Mouse (Mus musculus) adrenal gland, adult 2 months (tissue): ENCODE measurements around the gene Sphk2. TPM values are rescaled to one million over a fixed set of nuclear protein-coding genes. Genes with fewer than 3 reads are reported as not detected.

Source experiments
- DNase-seq: peaks from one replicate; pipeline ENCODE4 v3.0.0; 2021
- polyA plus RNA-seq: library from polyadenylated mRNA; depleted of rRNA; stranded (reverse); fragments of >200 nt; gene quantifications from 2 replicates; pipeline ENCODE4 v1.2.3, GENCODE M21; 2012
- total RNA-seq, 2 experiments: library from RNA; stranded (reverse); gene quantifications; 2 replicates each; pipeline ENCODE4 v1.2.3; 2021

The Sphk2 gene
- total and polyA plus RNA-seq, 3 experiments: 38.9 to 90.9 (median 39.5) TPM

DNA sequence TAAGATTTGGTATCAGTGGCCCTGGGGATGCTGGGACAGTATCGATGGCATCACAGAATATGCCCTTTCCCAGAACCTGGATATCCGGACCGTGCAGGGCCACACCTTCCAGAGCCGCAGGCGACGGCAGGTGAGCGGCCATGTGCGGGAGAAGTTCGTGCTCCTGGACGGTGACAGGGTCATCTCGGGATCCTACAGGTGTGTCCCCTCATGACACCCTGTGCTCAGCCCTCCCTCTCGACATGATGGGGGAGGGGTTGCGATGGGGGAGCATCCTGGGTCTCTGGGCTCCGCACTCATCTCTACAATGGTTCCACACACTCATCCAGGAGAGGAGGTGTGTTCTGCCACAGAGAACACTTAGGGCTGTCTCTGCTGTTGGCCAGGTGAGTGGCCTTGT is 6.0 kb upstream of the Sphk2 start:
- no peak for DNase-seq

DNA sequence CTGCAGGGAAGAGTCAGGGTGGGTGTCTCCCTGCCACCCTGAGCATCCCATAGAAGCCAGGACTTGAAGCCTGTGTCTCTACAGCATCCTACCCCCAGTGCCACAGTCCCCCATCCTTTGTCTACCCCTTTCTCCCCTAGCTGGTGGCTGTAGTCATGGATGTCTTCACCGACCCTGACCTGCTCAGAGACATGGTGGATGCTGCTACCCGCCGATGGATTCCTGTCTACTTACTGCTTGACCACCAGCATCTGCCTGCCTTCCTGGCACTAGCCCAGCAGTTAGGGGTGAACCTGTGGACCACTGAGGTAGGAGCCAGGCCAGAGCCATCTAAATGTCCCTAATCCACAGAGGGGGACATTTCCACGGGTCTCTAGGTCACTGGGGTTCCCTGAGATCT is 5.5 kb upstream of the Sphk2 start:
- no peak for DNase-seq

DNA sequence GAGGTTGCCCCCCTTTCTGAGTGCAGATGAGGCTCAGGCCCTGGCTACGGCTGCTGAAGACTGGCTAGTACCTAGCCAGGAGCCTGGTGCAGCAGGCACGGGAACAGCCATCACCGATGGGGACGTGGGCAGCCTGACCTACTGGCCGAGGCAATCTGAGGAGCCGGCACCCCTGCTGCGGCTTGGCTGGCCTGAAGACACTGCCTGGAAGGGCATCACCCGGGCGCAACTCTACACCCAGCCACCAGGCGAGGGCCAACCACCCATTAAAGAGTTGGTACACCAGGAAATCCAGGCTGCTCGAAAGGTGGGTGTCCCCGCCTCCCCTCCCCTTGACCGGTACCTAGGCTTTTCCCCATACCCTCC is 4.5 kb upstream of the Sphk2 start:
- no peak for DNase-seq

DNA sequence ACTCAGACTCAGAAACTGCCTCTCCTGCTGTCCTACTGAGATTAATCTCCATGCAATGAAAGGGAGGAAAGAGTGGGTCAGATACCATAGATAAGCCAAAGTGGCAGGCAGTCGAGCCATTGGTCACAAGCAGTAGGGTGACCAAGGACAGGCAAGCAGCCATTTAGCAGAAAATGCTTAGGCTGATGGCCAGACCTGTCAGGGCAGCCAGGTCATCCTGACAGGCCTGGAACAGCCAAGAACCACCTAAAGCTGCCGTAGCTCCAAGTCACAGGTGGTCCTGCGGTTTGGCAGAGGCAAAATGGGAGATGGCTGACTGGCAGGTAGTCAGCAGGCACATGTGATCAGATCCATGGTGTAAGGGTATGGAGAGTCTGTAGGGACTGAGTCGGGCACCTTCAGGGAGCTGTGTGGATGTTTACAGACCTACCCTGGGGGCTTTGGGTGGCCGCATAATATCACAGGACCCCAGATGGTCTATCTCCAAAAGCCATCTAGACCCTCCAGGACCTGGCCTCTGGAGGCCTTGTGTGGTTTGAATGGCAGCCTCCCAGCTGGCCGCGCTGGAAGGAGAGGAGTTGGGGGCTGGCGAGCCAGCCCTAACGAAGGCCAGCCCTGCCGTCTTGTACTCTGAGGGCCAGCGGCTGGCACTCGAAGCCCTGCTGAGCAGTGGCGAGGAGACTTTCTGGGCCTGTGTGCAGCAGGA is 4.0 kb upstream of the Sphk2 start:
- DNase-seq: peak; percentile 38

DNA sequence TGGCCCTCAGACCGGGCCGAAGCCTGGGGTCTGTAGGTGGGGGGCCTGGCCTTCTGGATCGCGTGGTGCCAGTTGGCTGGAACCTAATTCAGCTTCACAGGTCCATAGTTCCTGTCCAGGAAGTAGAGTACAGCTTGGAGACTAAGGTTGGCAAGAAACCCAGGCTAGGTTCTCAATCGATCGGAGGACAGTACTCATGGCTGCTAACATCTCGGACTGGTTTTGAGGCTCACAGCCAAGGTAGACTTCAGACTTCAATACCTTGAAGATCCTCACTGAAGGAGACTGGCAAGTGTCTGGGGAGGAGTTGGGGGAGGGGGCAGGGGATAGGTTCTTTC is 3.4 kb upstream of the Sphk2 start:
- DNase-seq: no peak

DNA sequence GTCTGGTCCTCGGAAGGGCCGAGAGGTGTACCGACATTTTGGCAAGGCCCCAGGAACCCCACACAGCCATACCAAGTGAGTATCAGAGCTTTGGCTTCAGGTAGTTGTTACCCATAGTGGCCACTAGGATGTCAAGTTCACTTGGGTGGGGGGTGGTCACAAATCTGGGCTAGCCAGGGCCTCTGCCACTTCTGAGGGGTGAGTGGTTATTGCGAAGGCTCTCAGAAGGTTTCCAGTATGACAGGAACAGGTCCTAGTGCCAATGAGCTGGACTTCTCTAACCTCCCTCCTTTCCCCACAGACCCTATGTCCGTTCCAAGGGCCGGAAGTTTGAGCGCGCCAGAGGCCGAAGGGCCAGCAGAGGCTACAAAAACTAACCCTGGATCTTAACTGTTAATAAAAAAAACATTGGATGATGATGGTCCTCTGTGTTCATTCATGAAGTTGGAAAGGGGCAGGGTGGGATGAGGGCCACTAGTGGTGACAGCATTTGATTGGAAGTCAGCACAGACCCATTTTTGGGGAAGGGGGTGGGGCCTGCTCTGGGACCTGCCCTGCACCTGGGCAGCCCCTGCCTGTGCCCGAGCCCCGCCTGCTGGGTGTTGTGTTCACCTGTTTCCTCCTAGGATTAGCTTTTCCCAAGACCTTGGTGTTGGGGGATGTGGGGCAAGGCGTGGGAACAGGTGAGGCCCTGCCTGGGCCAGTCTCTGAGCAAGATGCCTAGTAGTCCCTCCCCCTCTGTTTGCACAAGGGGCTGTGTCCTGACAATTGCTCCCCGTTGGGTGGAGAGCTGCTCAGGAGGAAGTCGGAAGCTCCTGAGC is 2.8 kb upstream of the Sphk2 start, which contains the start of gene Fam83e:
Fam83e (plus strand) TSS at position 800 of the 821 bp plus-strand sequence.
- DNase-seq: no peak

DNA sequence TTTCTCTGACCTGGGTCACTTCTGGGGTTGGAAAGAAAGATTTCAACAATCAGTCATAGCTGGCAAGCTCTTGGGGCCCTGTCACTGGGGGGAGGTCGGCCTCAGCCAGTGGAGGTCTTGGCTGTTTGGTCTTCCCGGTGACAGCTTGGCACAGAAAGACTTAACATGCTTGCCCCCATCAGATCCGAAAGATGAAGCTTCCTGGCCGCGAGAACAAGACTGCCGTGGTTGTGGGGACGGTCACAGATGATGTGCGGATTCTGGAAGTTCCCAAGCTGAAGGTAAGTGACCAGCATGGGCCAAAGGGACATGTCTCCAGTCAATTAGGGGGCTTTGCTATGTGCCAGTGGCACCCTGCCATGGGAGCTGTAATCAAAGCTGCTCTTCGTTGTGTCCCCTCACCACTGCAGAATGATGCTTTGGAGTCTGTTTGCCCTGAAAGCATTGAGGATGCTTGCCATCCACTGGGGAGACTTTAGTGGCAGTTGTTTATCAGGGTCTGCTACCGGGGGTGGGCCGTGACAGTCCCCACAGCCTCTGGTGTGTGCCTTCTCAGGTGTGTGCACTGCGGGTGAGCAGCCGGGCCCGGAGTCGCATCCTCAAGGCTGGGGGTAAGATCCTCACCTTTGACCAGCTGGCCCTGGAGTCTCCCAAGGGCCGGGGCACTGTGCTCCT is 2.1 kb upstream of the Sphk2 start:
- DNase-seq: no peak

DNA sequence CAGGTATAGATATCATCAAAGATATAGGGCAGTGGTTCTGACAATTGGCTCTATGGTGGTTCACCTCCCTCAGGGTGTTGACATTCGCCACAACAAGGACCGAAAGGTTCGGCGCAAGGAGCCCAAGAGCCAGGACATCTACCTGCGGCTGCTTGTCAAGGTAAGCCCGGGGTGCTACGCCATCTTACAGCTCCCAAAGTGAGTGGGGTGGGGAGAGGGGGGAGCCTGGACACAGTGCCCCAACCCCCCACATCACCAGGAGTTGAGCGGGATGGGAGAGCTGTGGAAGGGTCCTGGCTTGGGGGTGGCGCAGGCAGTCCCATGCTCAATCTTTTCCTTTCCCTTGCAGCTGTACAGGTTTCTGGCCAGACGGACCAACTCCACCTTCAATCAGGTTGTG is 1.4 kb upstream of the Sphk2 start:
- DNase-seq: no peak

DNA sequence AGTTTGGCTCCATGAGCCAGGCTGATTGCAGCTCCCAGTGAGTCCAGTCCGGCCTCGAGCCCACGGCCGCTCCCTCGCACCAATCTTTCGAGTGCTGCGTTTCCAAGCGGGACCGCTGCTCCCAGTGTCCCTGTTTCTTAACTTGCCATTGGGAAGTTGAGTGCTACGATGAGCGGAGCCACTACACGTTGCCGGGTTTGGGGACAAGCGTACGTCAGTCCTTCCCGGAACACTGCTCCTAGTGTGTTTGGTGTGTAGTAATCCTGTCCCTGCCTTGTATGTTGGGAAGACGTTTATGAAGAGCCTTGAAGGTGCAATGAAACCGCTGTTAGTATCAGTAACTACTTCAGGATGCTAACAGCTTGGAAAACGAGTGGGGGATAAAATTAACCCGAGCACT is 529 bp upstream of the Sphk2 start:
- DNase-seq: no peak

DNA sequence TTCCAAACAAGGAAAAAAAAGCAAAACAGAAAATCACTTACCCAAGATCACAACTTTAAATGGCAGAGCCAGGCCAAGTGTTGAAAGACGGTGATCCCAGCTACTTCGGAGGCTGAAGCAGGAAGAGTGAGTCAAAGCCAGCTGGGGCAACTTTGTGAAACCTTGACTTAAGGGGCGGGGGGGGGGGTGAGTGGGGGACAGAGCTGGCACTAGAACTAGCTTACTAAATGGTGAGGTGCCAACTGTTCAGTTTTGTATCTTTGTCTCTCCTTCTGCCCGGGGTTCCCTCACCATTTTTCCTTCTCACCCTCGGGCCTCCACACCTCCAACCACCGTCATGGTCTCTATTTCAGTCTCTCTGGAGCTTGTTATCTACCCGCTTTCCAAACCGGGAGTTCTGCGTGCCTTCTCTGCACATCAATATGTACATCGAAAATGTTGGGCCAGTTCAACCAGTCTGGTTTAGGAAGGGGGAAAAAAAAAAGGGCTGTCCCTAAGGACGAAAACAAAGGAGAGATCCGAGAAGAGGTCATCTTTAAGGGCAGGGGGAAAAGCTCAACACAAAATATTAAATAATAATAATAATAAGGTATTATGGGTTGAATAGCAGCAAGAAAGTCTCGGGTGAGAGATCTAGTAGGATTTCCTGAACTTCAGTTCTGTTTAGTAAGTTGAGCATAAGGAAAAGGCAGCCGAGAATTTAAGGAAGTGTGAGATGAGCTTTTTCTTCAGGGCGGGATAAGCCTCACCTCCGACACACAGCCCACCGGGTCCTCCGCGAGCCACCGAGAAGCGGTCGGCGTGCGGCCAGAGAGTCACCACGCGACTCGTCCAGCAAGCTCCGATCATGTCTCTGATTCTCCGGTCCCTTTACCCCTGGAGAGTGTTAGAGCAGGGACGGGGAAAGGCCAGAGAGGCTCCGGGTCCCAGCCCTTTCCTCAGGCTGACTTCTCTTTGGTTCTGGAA is 567 bp downstream of the Sphk2 start:
- peak; percentile 42 for DNase-seq

DNA sequence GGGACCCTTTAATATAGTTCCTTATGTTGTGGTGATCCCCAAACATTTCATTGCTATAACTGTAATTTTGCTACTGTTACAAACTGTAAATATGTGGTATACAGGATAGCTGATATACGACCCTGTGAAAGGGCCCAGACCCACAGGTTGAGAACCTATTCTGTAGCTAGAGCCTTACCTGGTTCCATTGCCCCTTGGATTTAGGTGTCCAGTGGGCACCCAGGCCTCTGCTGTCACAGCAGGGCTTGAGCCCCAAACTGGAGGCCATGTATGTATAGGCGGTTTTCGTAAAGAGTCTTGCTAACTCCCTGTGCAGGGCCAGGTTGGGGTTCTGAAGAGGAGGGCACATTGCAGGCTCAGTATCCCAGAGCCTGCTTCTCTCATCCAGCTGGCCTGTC is 1.3 kb downstream of the Sphk2 start:
- DNase-seq: no peak

DNA sequence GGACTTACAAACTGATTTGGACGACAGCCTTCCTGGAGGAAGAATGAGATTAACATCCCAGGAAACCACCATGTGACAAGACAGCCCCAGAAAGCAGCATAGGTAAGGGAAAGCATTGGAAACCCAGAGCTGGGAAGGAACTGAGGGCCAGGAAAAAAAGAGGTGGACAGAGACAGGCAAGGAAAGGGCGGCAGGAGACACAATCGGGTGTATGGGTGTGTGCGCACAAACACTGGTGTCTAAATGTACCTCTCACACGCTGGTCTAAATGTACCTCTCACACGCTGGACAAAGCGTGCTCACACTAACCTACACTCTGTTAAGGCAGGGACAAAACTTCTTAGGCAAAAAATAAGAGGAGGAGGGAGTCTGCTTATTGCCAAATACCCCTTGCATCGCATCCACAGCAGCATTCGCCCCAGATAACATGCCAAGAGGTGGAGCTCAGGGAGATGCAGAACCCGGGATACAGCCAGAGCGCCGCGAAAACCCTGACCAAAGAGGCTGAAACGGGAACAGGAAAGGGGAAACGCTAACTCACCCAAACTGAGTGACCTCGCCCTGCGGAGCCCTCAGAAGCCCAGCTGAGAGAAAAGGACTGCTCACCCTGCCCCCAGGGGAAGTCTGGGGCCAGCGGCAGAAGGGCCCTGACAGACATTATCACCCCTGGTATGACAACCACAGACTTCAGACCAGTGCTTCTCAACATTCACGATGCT is 1.9 kb downstream of the Sphk2 start:
- peak; percentile 38 for DNase-seq

DNA sequence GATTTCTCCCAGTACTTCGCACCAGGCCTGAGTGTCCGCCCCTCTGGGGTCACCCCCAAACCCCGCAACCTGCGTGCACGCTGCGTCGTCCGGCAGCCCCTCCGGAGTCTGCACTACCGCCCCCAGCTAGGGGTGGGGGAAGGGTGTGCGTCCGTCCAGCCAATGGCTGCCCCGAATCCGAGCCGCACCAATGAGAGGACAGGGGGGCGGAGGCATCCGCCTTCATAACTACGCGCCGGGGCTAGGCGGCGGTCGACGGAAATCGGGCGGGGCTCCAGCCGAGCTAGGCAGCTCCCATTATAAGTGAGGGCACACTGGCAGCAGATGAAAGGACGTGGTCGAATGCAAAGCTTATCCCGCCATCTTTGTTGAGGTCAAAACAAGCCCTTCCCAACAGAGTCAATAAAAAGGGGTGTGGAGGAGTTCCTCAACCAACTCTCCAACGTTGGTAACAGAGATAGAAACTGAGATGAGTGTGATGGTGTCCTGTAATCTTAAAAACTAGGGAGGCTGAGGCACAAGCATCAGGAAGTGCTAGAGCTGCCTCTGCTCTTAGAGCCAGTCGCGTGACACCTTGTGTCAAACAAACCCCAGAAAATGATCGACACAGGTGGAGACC is 2.6 kb downstream of the Sphk2 start, which contains the start of gene Rpl18:
Rpl18 (plus strand) TSS at position 368 of the 619 bp plus-strand sequence.
- peak; percentile 99 for DNase-seq

DNA sequence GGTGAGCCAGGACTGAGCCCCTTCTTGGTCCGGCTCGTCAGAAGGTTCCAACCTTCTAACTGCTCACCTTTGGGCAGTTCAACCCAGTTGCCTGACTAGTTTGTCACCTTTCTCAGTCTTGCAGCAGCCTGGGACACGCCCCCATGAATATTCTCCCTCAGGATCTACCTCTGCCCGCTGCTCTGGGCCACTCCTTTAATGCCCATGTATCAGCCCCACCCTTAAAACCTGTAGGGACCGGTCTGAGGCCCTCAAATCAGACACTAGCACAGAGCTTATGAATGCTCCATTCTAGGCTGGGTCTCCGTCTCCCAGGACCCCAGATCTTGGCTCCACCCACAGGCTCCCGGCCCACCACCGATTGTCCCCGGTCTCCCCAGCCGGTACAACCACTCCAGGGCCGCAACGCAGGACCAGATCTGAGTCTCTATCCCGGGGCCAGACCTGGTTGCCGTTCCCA is 3.1 kb downstream of the Sphk2 start:
- no peak for DNase-seq

DNA sequence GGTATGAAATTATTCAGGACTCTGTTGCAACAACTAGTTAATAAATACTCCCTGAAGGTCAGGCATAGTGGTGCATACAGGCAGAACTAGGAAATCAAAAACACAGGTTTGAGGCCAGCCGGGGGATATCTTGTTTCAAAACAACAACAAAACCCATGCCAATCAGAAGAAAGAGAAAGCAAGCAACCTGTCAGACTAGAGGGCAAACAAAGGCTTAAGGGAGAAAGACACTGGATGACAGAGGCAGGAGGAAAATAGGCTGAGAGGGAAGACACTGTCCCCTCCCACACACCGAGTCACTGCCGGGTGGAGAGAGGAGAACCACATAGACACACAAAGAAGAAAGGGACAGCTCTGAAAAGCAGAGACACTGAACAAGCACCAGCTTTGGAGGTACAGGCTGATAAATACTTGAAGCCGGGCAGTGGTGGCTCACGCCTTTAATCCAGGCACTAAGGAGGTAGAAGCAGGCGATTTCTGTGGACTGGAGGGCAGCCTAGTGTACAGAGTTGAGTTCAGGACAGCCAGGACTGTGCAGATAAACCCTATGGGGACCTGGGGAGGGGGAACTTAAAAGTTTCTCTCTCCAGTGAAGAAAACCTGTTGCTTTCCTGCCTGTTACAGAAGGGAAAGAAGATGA is 3.8 kb downstream of the Sphk2 start:
- peak; percentile 38 for DNase-seq

DNA sequence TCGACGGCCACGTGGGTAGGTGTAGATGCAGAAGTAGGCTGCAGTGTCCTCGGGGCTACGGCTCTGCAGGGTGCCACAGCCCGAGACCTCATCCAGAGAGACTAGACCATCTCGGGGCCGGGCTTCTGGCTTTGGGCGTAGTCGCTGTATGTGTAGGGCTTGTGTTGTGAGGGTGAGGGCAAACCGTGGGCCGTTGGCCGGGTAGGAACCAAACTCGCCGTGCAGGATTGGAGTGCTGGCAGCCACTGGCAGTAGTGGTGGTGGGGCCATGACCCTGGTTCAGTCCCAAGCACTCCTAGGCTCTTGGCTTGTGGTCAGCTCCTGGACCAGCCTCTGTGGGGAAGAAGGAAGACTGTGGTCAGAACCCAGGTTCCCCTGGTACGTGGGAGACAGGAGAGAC is 4.4 kb downstream of the Sphk2 start:
- DNase-seq: no peak

DNA sequence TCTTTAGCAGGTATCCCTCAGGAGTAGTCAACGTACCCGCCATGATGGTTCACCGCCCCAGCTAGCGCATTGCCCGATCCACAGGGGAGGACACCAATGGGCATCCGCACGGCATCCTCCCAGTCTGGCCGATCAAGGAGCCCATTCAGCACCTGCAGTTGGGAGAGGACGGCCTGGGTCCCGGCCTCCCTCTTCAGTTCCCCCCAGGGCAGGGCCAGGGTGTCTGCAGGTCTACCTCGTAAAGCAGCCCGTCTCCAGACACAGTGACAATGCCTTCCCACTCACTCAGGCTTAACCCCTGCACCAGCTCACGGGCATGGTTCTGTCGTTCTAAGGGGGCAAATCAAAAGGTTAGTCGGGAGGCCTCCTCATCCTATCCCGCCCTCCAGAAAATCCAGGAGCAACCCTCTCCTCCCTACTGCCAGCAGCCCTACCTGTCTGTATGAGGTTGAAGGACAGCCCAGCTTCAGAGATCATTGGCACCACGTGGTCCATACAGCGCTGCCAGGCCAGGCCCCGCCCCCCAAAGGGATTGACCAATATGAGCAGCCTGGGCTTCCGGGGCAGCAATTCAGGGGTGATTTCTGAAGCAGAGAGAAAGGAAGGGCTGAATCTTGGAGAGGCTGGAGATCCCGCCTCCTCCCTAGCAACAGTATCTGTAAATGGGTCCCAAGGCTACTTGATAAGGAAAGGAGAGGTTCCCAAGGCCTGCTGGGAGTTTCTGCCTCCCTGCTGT is 5.6 kb downstream of the Sphk2 start:
- peak; percentile 90 for DNase-seq

DNA sequence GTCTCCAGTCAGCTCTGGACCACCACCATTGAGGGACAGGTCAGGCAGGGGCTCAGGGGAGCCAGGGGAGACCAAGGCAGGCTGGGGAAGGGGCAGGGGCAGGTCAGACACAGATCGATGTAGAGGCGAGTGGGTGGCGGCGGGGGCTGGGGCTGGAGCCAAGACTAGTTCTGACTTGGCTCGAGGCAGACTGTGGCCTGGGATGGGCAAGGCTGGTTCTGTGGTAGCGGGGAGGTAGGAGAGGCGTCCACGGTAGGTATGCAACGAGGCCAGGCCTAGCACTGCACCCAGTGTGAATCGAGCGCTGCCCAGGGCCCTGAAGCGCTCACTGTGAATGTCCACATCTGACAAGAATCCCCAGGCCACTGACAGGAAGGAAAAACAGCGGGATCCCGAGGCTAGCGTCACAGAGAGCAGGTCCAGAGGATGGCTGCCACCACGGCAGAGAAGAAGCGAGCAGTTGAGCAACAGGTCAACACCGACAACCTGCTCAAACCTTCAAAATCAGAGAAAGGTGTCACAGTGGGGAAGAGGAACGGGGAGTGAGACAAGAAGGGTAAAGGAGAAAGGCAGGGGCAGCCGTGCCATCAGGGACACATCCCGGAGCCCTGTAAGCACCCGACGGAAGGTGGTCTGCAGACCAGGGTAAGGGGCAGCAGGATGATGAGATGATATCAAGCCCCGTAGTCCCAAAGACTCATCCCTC is 6.3 kb downstream of the Sphk2 start:
- DNase-seq: no peak
